Mouse (Mus musculus) stomach, embryonic 16.5 days (tissue): ENCODE measurements at regions not wholly inside any gene's neighbourhood (a gene's known extent, or its start where the extent isn't known, plus 50 kb on each side); places are given as distances from the start of the nearest gene placed in this dataset.
"Not testable (repeated sequence)": the region's sequence is repeated elsewhere in the genome, so short reads cannot be mapped to it uniquely, and the experiment has no call there.

Source experiments
- ATAC-seq: fragments of 200-750 bp; cut with Nextera tagmentation; 2 replicates; pipeline ENCODE4 v1.8.0; 2017; ENCODE audit warnings: moderate number of reproducible peaks, moderate TSS enrichment; ENCODE audit not compliant: insufficient read depth, low FRiP score
- H3K27ac ChIP-seq: fragments of 300-500 bp; sonication (generic); 2 replicates; pipeline ENCODE4 v1.5.1; 2014; ENCODE audit warnings: low read length
- H3K27me3 ChIP-seq: fragments of 300-500 bp; sonication (generic); 2 replicates; pipeline ENCODE4 v1.6.1; 2014; ENCODE audit warnings: low read length, control low read depth, mixed read lengths; ENCODE audit not compliant: control insufficient read depth, insufficient read depth
- H3K36me3 ChIP-seq: fragments of 300-500 bp; sonication (generic); 2 replicates; pipeline ENCODE4 v1.6.1; 2014; ENCODE audit warnings: low read length; ENCODE audit not compliant: control insufficient read depth, insufficient read depth
- H3K4me1 ChIP-seq: fragments of 300-500 bp; sonication (generic); 2 replicates; pipeline ENCODE4 v1.6.1; 2014; ENCODE audit warnings: low read length, control low read depth, mixed read lengths; ENCODE audit not compliant: control insufficient read depth, insufficient read depth
- H3K4me2 ChIP-seq: fragments of 300-500 bp; sonication (generic); 2 replicates; pipeline ENCODE4 v1.6.1; 2014; ENCODE audit warnings: low read depth, low read length, mixed read lengths
- H3K4me3 ChIP-seq: fragments of 300-500 bp; sonication (generic); replicated peaks from 2 replicates; pipeline ENCODE4 v1.5.1; 2014; ENCODE audit warnings: mild to moderate bottlenecking, low read length
- H3K9ac ChIP-seq: fragments of 300-500 bp; sonication (generic); 2 replicates; pipeline ENCODE4 v1.6.1; 2014; ENCODE audit warnings: low read length
- H3K9me3 ChIP-seq: fragments of 300-500 bp; sonication (generic); replicated peaks from 2 replicates; pipeline ENCODE4 v1.6.1; 2016; ENCODE audit warnings: low read length, control low read depth; ENCODE audit not compliant: control insufficient read depth
- WGBS: fragments of 180-500 bp; shearing (Covaris S2); extraction: QIAGEN DNeasy Blood & Tissue Kit; methylation state at CpG from one replicate; pipeline ENCODE4 v1.1.7; 2014; 5-methylcytosine and 5-hydroxymethylcytosine counted together

DNA sequence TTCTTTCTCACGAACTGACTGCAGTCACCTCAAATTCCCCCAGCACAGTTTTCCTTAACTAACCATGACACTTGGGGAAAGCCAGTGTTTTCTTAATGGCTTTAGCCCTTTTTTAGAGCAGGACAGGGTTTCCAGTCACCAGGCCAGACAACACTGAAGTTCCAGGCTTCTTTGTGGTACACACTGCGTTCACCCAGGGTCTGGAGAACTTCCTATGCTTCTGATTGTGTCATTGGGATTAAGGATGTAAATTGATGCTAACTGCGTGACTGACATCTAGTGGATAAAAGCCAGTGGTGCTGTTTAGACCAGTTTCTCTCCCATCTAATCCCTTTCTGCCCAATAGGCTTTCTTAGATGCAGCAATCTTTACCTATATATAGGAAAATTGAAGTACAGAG lies 265.2 kb upstream of the Nr5a2 start:
- Histone ChIP-seq H3K27me3 (no peaks in the 10 kb centered on the region; the same call in 1 of the 2 replicates), H3K4me2 (no peak overlapping the region), H3K9me3 (no peaks in the 10 kb centered on the region), H3K4me1 (0 out of 2 replicates have a peak, but pooled peaks cover 7% of the 10 kb centered on the region), H3K9ac (no peak overlapping the region), H3K4me3 (no peak overlapping the region), H3K36me3 (no peaks in the 10 kb centered on the region), H3K27ac (no peak overlapping the region)
- 33% methylated on average over 3 of the region's 3 CpGs for WGBS
- no peak for ATAC-seq

DNA sequence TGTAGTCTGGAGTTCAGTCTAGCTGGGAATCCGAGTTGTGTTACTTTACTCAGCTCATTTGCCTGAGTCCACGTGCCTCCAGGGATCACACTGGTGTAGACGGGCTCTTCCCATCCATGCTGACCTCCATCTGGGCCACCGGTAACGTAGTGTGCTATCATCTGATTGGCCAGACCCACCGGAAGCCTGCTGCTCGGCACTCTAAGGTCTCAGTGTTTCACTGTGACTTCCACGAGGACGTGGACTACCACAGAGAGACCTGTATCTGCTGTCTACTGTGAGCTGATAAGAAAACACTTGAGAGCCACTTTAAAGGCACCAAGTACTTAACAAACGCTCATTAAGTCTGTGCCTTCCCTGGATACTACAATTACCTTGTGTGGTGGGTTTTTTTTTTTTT lies 262.8 kb upstream of the Nr5a2 start:
- H3K4me1 ChIP-seq = 0 out of 2 replicates have a peak, but pooled peaks cover 7% of the 10 kb centered on the region
- H3K27ac ChIP-seq = no peak overlapping the region
- H3K36me3 ChIP-seq = no peaks in the 10 kb centered on the region
- no peak overlapping the region for H3K4me3 ChIP-seq
- no peak overlapping the region for H3K9ac ChIP-seq
- no peaks in the 10 kb centered on the region for H3K9me3 ChIP-seq
- H3K4me2 ChIP-seq = no peak overlapping the region
- 61% methylated on average over 10 of the region's 10 CpGs for WGBS
- no peaks in the 10 kb centered on the region; the same call in 1 of the 2 replicates for H3K27me3 ChIP-seq
- no peak for ATAC-seq

DNA sequence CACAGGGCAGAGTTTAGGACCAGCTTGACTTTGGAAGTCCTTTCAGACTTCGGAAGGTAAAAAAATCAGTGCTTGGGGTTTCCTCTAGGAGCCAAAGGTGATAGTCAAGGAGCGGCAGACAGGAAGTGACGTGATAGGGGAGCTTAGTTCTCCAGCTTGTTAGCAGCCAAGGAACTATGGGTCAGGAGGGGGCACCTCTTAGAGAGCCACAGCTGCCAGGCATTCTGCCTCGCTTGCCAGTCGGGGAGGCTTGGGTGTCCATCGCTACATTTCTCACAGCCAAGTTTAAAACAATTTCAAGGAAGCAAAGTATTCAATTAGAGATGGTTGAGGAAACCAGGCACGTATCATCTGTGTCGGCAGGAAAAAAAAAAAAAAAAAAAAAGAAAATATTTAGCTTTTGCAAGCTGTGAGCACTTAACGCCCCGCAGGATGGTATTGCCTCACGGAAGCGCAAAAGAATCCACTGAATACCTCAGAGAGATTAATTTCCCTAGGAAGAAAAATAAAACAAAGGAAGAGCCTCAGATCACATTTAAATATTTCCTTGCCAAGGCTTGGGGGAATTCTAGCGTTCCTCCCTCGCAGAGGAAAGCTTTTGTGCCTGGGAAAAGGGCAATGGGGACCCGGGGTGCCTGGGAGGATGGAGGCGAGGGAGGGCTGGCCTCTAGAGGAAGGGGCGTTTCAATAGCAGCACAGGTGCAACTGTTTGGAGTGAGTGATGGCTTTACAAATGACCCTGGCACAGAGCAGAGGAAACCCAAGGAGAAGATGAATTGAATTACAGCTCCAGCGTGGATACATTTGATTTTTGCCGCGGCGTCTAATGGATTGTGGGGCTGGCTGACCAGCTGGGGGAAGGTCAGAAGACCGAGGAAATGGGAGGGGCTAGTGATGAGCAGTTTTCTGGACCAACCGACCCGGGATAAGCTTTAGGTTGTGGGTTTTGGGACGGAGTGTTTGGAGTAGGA lies 261.1 kb upstream of the Nr5a2 start:
- Histone ChIP-seq H3K4me1 (0 out of 2 replicates have a peak, but pooled peaks cover 7% of the 10 kb centered on the region), H3K27me3 (no peaks in the 10 kb centered on the region; the same call in 1 of the 2 replicates), H3K36me3 (no peaks in the 10 kb centered on the region), H3K9ac (0 out of 2 replicates have a peak overlapping the region, but pooled peaks have one; percentile 36), H3K4me3 (peak overlapping the region; percentile 23), H3K27ac (no peak overlapping the region), H3K9me3 (no peaks in the 10 kb centered on the region), H3K4me2 (peak overlapping the region; percentile 45)
- WGBS = 9% methylated on average over 25 of the region's 25 CpGs
- ATAC-seq = no peak

DNA sequence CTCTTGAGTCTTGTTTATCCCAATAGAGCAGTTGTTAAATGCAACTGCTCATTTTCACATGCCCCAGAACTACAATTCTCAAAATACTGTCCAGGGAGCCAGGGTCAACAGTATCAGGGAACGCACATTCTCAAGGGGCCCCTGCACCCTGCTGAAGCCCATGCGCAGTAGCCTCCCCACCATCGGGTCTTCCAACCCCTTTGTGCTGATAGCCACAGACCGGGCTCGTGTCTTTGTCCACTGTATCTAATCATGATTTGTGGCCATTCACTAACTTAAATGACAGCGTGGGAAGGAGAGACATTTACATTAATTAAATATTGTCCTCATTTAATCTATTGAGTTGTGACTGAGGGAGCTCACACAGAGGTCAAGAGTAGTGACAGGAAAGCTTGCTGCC lies 260.0 kb upstream of the Nr5a2 start:
- Histone ChIP-seq H3K9ac (no peak overlapping the region), H3K9me3 (no peaks in the 10 kb centered on the region), H3K4me2 (no peak overlapping the region), H3K4me1 (0 out of 2 replicates have a peak, but pooled peaks cover 7% of the 10 kb centered on the region), H3K4me3 (no peak overlapping the region), H3K27ac (no peak overlapping the region), H3K36me3 (no peaks in the 10 kb centered on the region), H3K27me3 (no peaks in the 10 kb centered on the region; the same call in 1 of the 2 replicates)
- no peak for ATAC-seq
- 69% methylated on average over 6 of the region's 6 CpGs for WGBS

DNA sequence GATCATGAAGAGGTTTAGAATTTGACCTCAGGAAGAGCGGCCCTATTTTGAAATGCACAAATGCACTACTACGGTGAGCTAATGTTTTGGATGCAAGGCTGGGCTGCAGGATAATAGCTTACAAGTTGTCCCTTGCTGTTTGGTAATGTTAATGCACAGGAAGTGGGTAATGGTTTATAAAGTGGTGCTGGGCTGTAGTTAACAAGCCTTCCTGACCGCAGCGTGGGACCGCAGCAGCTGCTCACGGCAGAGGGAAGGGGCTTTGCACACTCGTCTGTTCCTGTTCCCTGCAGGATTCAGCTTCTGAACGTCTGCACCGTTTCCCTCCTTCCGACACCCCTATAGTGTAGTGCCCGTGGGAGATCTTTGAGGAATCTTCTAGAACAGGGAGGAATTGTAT lies 258.4 kb upstream of the Nr5a2 start:
- no peaks in the 10 kb centered on the region for H3K36me3 ChIP-seq
- H3K4me2 ChIP-seq = no peak overlapping the region
- 0 out of 2 replicates have a peak, but pooled peaks cover 7% of the 10 kb centered on the region for H3K4me1 ChIP-seq
- H3K4me3 ChIP-seq = no peak overlapping the region
- H3K9me3 ChIP-seq = no peaks in the 10 kb centered on the region
- H3K9ac ChIP-seq = no peak overlapping the region
- H3K27me3 ChIP-seq = no peaks in the 10 kb centered on the region
- WGBS = 46% methylated on average over 11 of the region's 11 CpGs
- no peak overlapping the region for H3K27ac ChIP-seq
- ATAC-seq = no peak

DNA sequence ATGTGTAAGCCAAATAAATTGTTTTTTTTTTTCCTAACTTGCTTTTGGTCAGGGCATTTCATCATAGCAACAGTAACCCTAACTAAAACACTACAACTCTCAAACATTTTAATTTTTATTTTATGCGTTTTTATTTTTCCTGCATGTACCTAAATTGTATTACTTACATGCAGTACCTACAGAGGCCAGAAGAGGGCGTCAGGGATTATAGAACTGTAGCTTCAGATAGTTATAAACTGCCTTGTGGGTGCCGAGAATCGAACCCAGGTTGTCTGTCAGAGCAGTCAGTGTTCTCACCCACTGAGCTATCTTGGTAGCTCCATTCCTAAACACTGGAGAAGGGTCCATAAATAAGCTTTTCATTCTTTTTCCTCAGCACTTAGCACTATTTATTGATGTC lies 257.8 kb upstream of the Nr5a2 start:
- H3K4me3 ChIP-seq = no peak overlapping the region
- 62% methylated on average over 4 of the region's 4 CpGs for WGBS
- ATAC-seq = no peak
- H3K4me2 ChIP-seq = no peak overlapping the region
- no peak overlapping the region for H3K9ac ChIP-seq
- 0 out of 2 replicates have a peak, but pooled peaks cover 7% of the 10 kb centered on the region for H3K4me1 ChIP-seq
- H3K36me3 ChIP-seq = no peaks in the 10 kb centered on the region
- no peaks in the 10 kb centered on the region for H3K27me3 ChIP-seq
- H3K9me3 ChIP-seq = no peaks in the 10 kb centered on the region
- H3K27ac ChIP-seq = no peak overlapping the region

DNA sequence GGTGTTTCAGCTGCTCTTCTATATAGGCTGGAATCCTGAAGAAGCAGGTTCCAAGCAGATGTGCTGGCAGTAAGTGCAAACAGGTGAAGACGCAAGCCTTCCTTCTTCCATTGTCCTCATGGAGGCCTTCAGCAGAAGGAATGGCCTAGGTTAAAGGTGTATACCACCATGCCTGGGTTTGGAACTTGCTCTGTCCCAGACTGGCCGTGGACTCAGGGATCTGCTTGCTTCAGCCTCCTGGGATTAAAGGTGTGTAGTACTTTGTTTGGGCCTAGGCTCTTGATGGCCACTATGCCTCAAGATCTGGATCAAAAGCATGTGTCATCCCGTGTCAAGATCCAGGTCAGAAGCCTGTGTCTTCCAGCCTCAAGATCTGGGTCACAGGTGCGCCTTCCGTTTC lies 257.0 kb upstream of the Nr5a2 start:
- Histone ChIP-seq H3K27ac (no peak overlapping the region), H3K9me3 (no peaks in the 10 kb centered on the region), H3K27me3 (no peaks in the 10 kb centered on the region), H3K4me3 (no peak overlapping the region), H3K4me2 (no peak overlapping the region), H3K4me1 (0 out of 2 replicates have a peak, but pooled peaks cover 7% of the 10 kb centered on the region), H3K9ac (no peak overlapping the region), H3K36me3 (no peaks in the 10 kb centered on the region)
- WGBS = 97% methylated on average over 5 of the region's 5 CpGs
- no peak for ATAC-seq

DNA sequence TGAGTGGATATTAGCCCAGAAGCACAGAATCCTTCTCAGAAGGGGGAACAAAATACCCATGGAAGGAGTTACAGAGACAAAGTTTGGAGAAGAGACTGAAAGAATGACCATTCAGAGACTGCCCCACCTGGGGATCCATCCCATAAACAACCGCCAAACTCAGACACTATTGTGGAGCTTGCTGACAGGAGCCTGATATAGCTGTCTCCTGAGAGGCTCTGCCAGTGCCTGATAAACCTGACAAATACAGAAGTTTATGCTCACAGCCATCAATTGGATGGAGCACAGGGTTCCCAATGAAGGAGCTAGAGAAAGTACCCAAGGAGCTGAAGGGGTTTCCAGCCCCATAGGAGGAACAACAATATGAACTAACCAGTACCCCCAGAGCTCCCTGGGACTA lies 254.1 kb upstream of the Nr5a2 start:
- not testable (repeated sequence) for H3K27ac ChIP-seq, ATAC-seq, H3K9ac ChIP-seq, H3K9me3 ChIP-seq, H3K36me3 ChIP-seq, H3K4me1 ChIP-seq, H3K4me2 ChIP-seq, H3K4me3 ChIP-seq, H3K27me3 ChIP-seq
- WGBS = 61% methylated on average over 1 of the region's 1 CpGs

DNA sequence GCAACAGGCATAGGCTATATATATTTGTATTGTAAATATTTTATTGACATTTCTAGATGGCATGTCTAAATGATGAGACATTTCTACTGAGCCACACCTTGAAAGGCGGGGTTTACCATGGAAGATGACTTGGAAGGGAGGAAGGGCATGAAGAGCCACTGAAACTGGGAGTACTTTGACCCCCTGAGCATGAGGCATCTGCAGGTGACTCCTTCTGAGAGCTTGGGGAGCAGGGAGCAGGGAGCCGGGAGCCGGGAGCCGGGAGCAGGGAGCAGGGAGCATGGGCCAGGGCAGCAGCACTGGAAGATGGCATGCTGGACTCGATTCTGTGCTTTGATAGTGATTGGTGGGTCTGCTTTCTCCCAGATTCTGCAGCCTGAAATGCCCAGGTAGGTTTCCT lies 253.5 kb upstream of the Nr5a2 start:
- Histone ChIP-seq H3K27ac (no peak overlapping the region), H3K4me2 (no peak overlapping the region), H3K9ac (no peak overlapping the region), H3K27me3 (no peaks in the 10 kb centered on the region), H3K4me1 (no peaks in the 10 kb centered on the region), H3K4me3 (no peak overlapping the region), H3K36me3 (no peaks in the 10 kb centered on the region), H3K9me3 (no peaks in the 10 kb centered on the region)
- 82% methylated on average over 5 of the region's 5 CpGs for WGBS
- no peak for ATAC-seq
